Mouse (Mus musculus): ENCODE measurements around the gene Acta2.

Gene Acta2

DNA sequence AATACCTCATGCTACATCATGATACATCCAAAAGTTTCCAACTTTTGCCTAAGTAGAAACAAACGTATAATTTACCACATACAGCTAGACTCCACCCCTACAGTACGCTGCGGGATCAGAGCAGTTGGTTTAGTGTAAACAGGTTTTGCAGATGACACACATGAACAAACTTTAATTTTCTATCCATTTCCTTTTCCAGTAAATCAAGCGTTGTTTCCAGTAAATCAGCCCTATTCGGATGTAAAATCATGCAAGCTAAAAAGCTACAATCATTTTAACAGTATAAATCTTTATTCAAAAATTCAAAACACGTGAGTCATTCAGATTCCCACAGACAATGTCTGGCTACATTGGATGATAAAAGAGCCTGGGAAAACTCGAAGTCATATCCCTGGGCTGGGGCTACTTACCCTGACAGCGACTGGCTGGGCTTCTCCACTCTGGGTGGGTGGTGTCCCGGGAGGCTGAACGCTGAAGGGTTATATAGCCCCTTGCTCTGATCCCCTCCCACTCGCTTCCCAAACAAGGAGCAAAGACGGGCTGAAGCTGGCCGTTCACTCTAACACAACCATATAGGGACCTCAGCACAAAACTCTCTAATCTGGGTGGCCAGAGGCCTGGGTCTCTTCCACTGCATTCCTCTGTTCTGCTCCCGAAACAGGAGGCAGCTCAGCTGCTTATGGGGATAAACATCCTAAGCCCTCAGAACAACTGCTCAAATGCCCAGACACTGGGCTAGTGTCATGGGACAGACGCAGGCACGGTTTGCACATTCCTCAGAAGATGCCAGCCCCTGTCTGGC, at the start of gene Acta2:
Gene Acta2 (minus strand): TSS at position 711 of the 802 bp plus-strand sequence.
- DNase-seq (ENCODE audit: low spot score) = no peak

DNA sequence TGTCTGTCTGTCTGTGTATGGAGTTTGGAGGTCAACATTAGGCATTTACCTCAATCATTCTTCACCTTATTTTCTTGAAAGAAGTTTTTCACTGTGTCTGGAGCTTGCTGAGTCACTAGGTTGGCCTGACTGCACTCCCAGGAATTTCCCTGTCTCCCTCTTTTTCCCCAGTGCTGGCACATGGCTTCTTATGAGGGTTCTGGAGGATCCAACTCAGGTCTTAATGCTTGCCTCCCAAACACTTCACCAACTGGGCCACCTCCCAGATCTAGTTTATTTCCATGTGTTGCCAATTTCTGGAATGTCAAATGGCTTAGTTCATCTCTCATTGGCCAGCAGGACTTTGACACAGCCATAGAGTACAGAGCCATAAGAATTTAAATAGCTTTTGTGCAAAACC, 49.5 kb upstream of the Acta2 start:
- no peak for DNase-seq (ENCODE audit: low spot score)

DNA sequence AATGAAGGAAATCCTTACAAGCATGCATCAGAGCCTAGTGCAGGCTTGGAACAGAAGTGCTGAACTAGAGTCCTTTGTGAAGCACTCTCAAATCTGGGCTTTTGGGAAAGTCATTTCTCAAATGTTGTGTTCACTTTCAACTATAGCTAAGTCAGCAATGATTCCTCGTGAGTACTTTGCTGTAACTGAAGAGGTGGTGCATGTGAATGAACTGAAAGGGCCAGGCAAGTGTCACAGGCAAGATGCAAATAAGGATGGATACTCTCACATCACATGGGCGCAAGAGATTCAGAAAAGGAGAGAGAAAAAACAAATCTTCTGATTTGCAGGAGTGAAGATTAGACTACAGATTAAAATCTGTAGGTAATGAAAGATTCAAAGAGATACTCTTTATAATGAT, 45.0 kb upstream of the Acta2 start:
- no peak for DNase-seq (ENCODE audit: low spot score)

DNA sequence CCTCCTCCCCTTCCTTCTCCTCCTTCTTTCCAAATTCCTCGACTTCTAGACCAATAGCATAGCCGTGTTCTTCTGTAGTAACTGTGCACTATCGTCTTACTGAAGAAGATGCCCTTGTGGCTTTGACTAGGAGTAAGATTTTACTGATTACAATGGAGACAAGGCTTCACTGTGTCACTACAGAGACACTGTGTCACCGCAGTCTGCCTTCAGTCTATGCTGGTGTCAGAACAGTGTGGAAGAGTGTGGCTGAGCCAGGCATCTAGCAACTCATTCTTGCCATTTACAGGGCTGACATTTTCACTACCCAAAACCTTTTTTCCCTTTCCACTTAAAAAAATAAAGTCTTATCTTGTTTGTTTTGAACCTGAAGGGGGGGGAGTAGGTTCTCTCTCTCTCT, 43.8 kb upstream of the Acta2 start:
- DNase-seq (ENCODE audit: low spot score) = peak; percentile 59

GRCm38 (mm10) chr19:34298531-34298930, 43.1 kb upstream of the Acta2 start:
- no peak for DNase-seq (ENCODE audit: low spot score)

DNA sequence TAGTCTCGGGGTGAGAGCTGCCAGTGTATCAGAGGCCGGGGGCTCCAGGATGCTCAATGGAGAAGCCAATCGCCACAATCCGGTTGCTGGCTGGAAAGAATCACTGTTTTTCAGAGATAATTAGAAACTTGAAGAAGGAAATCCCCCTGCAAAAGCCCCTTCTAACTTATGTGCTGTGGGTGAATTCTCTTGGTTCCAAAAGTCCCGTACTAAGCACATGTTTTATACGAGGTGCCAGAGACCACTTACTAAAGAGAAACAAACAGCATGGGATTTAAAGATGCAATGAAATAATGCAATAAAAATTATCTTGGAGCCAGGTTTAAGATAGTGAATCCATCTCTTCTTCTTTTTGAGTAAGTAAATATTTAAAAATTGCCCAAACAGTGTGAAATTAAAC, 40.1 kb upstream of the Acta2 start:
- DNase-seq (ENCODE audit: low spot score) = no peak

DNA sequence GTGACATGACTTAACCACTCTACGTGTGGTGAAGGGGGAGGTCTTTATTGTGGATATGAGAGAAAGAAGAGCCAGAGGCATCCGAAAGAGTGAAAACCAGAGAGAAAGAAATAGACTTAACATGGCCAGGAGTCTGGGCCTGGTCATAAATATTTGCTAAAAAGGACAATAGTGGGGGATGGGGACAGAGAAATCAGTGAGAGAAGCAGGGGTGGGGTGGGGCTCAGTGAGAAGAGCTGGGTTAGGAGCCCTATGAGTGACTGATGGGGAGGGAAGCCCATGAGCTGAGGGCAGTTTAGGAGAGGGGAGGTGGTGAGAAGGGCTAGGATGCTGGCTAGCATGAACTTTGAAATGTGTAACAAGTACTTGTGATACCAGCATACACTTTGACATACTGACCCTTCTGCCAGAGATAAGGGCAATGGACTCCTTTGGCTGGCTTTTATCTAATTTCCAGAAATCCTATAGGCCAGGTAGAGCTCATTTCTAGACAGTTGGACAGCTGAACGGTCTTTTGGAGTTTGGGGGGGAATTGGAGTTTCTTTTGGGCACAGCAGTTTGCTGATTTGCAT, 38.1 kb upstream of the Acta2 start:
- DNase-seq (ENCODE audit: low spot score) = no peak

DNA sequence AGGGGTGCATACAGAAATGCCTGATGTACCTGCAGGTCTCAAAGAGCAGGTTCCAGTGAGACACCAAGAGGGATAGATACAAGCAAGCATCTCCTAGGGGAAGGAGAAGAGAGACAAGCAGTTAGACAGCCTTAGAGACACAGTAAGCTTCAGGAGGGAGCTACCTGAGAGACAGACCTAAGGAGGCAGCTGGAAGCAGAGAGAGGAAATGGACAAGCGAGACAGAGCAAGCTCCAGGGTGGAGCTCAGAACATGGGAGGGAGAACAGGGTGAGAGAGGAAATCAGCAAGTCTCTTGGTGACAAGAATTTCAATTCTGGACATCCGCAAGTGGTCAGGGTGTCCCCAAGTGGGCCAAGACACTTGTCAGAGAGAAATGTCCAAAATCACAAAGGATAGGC, 37.3 kb upstream of the Acta2 start:
- no peak for DNase-seq (ENCODE audit: low spot score)

DNA sequence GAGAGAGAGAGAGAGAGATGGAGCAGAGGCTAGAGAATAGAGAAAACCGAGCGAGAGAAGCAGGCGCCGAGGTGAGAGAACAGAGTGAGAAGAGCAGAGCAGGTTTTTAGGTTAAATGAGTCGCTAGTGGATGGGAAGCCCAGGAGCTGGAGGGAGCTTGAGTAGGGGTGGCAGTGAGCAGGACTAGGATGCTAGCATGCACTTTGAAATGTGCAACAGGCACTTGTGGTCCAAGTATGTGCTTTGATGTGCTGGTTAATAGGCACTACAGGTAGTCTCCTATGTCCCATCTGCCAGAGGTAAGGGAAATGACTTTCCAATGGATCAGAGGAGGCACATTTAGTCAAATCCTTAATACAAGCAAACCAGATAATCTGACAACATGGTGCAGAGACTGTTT, 36.6 kb upstream of the Acta2 start:
- no peak for DNase-seq (ENCODE audit: low spot score)

DNA sequence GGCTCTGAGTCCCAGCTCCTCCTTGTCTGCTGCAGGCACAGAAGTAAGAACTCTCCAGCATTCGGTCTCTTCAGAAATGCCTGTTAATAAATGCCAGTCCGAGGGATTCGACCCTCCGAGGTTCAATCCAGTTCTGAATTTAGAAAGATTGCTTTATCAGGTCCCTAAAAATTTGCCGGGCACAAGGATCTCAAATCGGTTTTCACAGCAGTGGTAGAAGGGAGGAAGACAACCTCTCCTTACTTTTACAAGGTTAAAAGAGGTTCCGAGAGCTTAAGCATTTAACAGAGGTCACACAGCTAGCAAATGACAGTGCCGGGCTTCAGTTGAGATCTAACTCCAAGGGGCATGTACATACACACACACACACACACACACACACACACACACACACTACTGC, 36.0 kb upstream of the Acta2 start:
- DNase-seq (ENCODE audit: low spot score) = no peak

- DNase-seq (ENCODE audit: low spot score) = no peak
These were observed 35.5 kb upstream of the Acta2 start for GRCm38 (mm10) chr19:34290872-34291341.

- DNase-seq (ENCODE audit: low spot score) = peak; percentile 74
These were observed 34.8 kb upstream of the Acta2 start, which contains the start of gene Fas for GRCm38 (mm10) chr19:34289948-34290789. Fas (plus strand) TSS chr19:34290666.

DNA sequence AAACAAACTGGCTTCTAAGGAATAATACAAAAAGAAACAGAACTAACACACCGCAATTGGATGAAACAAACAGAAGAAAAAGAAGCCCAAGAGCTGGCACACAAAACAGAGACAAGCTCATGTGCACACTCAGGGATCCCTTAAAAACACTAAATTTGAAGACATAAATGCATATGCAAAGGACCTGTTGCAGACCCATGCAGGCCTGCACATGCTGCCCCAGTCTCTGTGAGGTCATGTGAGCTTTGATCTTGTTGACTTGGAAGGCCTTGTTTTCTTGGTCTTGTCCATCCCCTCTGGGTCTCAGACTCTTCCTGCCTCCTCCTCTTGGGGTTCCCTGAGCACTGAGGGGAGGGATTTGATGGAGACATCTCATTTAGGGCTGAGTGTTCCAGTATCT, 33.3 kb upstream of the Acta2 start:
- DNase-seq (ENCODE audit: low spot score) = no peak

GRCm38 (mm10) chr19:34287656-34288415, 32.4 kb upstream of the Acta2 start:
- no peak for DNase-seq (ENCODE audit: low spot score)

DNA sequence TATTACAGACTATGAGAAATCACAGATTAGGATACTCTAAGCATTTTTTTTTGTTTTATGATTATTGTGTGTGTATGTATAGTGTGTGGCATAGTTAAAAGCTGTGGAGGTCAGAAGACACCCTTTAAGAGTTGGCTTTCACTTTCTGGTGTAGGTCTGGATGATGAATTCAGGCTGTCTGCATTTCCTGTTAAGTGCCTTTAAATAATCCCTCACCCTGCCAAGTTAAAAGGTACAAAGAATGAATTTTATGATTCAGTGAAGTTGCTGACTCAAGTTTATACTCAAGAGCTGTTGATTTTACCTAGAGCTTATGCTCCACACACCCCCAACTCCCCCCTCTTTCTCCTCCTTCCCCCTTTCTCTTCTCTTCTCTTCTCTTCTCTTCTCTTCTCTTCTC, 31.8 kb upstream of the Acta2 start:
- no peak for DNase-seq (ENCODE audit: low spot score)

DNA sequence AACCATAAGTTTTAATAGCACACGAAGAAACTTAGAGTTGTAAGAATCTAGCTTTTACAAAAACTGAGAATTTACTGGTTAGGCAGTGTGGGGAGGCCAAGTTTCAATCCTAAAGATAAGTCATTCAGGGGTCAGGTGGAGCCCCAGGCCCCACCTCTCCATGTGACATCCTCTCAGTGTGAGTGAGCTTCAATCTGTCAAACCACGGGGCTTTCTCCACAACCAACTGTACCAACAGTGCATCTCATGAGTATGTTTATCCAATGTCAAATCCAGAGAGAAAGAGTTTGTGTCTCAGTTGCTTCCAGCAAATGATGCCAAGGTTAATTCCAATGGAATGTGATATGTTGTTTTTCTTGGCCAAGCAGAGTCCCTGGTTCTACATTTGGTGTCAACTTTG, 29.4 kb upstream of the Acta2 start:
- no peak for DNase-seq (ENCODE audit: low spot score)

DNA sequence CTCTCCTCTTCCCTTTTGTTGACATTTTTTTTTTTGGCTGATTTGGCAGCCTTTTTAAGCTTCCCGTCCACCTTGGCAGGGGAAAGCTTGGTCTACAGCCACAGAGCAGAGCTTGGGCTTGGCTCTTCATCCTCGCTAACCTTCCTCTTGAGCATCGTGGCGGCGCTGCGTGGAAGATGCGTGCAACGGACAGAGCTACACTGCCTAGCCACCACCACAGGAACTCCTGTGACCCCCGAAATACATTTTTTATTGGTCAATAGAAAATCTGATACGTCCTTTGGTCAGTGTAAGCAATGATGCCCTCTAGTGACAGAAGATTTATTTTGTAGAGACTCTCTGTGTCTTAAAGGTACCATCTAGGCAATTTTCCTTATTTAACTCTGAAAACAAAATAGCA, 29.0 kb upstream of the Acta2 start:
- no peak for DNase-seq (ENCODE audit: low spot score)

DNA sequence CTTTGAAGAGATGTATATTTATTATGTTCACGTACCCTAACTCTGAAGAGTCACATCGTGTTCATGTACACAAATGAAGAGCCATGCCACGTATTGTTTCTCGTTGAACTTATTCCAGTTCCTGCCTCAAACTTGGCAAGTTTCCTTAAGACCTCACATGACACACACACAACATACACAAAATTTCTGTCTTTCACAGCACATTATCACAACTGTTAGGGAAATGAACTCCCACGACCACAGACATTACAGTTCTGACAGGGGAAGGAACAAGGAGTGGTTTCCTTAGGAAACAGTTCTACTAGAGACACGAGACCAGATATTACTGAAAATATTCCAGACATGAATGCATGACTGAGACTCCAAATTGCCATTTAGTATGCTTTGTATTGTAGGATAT, 28.2 kb upstream of the Acta2 start:
- no peak for DNase-seq (ENCODE audit: low spot score)

- no peak for DNase-seq (ENCODE audit: low spot score)
These were observed 22.7 kb upstream of the Acta2 start for GRCm38 (mm10) chr19:34278078-34278477.

DNA sequence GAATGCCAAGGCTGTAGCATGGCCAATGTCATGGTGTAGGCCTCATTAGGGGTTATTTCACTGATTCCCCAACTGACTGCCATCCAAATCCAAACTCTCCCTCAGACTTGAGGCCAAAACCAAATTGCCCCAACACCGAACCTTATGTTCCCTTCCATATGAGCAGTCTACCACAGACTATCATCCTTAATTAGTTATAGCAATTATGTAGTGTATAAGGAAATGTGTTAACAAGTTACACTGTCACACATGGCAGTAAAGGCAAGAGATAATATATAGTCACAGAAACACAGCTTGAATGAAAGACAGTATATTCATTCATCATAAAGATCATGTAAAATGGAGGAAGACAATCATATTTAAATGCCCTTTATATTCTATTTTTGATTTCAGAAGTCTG, 17.7 kb upstream of the Acta2 start:
- DNase-seq (ENCODE audit: low spot score) = no peak

- DNase-seq (ENCODE audit: low spot score) = no peak
These were observed 15.6 kb upstream of the Acta2 start for GRCm38 (mm10) chr19:34270824-34271464.
